In genomic region chr8:70561809-70562535, GRCm38 (mm10) we compare ENCODE assay signal across 7 mouse cellular contexts. TPM values are rescaled to one million over a fixed set of nuclear protein-coding genes. Genes with fewer than 3 reads are reported as not detected.
DNase-seq lines count a peak whose midpoint lies in the region.

No protein-coding gene starts in this region.

- peak; percentile 44 to 61 for DNase-seq in urinary bladder, adult 18-20 months (ENCODE audit: low spot score in 2 of 2)
- DNase-seq in urinary bladder, postnatal 10 days (ENCODE audit: low spot score), result no peak
- peak; percentile 39 to 58 for DNase-seq in gastrocnemius, adult 8-10 months (ENCODE audit: low spot score in 2 of 2)
- peak; percentile 61 to 75 for DNase-seq in kidney, postnatal 36 days
- DNase-seq in skeletal muscle tissue, adult 2 months (ENCODE audit: low read depth, low spot score), result peak; percentile 86
- no peak for DNase-seq in cerebellum, postnatal 25 days
- DNase-seq in ovary, postnatal 10 days (ENCODE audit: low spot score), result no peak

RNA-seq across cellular contexts. Expression of gene Ell, which starts 22.7 kb away (rescaled TPM):
- 10 to 100 TPM; 11.9 to 14.7 (median 12.3) TPM for total RNA-seq in gastrocnemius, adult 8-10 months (2022)

RNA-seq across cellular contexts. Expression of gene Isyna1, which starts 32.2 kb away (rescaled TPM):
- total RNA-seq in gastrocnemius, adult 8-10 months (2022), result 1 to 10 TPM; 1.9 to 3.4 (median 2.4) TPM

RNA-seq across cellular contexts. Expression of gene Kxd1, which starts 34.2 kb away (rescaled TPM):
- total RNA-seq in gastrocnemius, adult 8-10 months (2022), result 10 to 100 TPM; 68.3 to 80.8 (median 76.7) TPM

RNA-seq across cellular contexts. Expression of gene Fkbp8, which starts 34.4 kb away (rescaled TPM):
- 100 to 1,000 TPM; 113 to 123 (median 120) TPM for total RNA-seq in gastrocnemius, adult 8-10 months (2022)

RNA-seq across cellular contexts. Expression of gene Ssbp4, which starts 46.7 kb away (rescaled TPM):
- total RNA-seq in gastrocnemius, adult 8-10 months (2022), result 10 to 100 TPM in 3 of 4 experiments, 1 to 10 TPM in 1; 8.5 to 19.2 (median 10.4) TPM

Comparison
In these comparisons a context has a peak if more than half of its experiments do, and no peak if none do; other contexts are left out.
1. DNase-seq: peak in urinary bladder, adult 18-20 months (2 of 2), gastrocnemius, adult 8-10 months (2 of 2), kidney, postnatal 36 days (2 of 2) and skeletal muscle tissue, adult 2 months (single experiment); none in urinary bladder, postnatal 10 days (single experiment), cerebellum, postnatal 25 days (0 of 2) and ovary, postnatal 10 days (single experiment).